Mouse (Mus musculus) heart, postnatal 0 days (tissue): ENCODE measurements at regions not wholly inside any gene's neighbourhood (a gene's known extent, or its start where the extent isn't known, plus 50 kb on each side); places are given as distances from the start of the nearest gene placed in this dataset.

ENCODE experiments used
- CTCF ChIP-seq: IDR thresholded peaks from 2 replicates; pipeline ENCODE4 v1.5.1; 2016; ENCODE audit warnings: antibody characterized with exemption, control low read depth, low read depth
- EP300 ChIP-seq: IDR thresholded peaks from 2 replicates; pipeline ENCODE4 v1.6.1; 2016; ENCODE audit warnings: antibody characterized with exemption, low read depth

GRCm38 (mm10) chr14:72822231-72822615 lies 112.4 kb upstream of the Fndc3a start:
- no peak for TF ChIP-seq CTCF
- no peak for TF ChIP-seq EP300
